21 mouse cellular contexts compared by ENCODE assay signal in genomic region chr8:93040776-93041567, GRCm38 (mm10). TPM values are rescaled to one million over a fixed set of nuclear protein-coding genes. Genes with fewer than 3 reads are reported as not detected.
DNase-seq lines count a peak whose midpoint lies in the region; ATAC-seq lines count a peak whose summit lies in the region.
"Had no signal": no experiment of that assay in that cellular context is flagged by ENCODE, and none has a peak within 500 bp of the region (broad histone marks: within the 10 kb centered on the region; RNA-seq: fewer than 3 reads in every experiment).

No protein-coding gene starts in this region.

- no peaks in the 10 kb centered on the region for H3K4me1 ChIP-seq in embryonic facial prominence, embryonic 15.5 days
- no peaks in the 10 kb centered on the region for H3K4me1 ChIP-seq in liver, embryonic 11.5 days (replicated peaks; ENCODE audit: control insufficient read depth, insufficient read depth, low read length)
- H3K4me1 ChIP-seq: intestine, embryonic 15.5 days; neural tube, embryonic 15.5 days had no signal

- no peak overlapping the region for H3K4me2 ChIP-seq in embryonic facial prominence, embryonic 15.5 days (replicated peaks)
- no peak overlapping the region for H3K4me2 ChIP-seq in liver, embryonic 11.5 days
- H3K4me2 ChIP-seq: hindbrain, embryonic 12.5 days; intestine, embryonic 15.5 days; midbrain, embryonic 12.5 days; neural tube, embryonic 15.5 days had no signal

- WGBS in embryonic facial prominence, embryonic 15.5 days, result 77% methylated on average over 4 of the region's 4 CpGs
- 80% methylated on average over 4 of the region's 4 CpGs for WGBS in liver, embryonic 11.5 days

- H3K36me3 ChIP-seq in embryonic facial prominence, embryonic 15.5 days, result no peaks in the 10 kb centered on the region
- H3K36me3 ChIP-seq in liver, embryonic 11.5 days (ENCODE audit: control insufficient read depth, insufficient read depth, low read length), result no peaks in the 10 kb centered on the region
- H3K36me3 ChIP-seq: hindbrain, embryonic 12.5 days; intestine, embryonic 15.5 days; midbrain, embryonic 12.5 days; neural tube, embryonic 15.5 days had no signal

- no peaks in the 10 kb centered on the region for H3K27me3 ChIP-seq in embryonic facial prominence, embryonic 15.5 days
- H3K27me3 ChIP-seq in liver, embryonic 11.5 days (replicated peaks; ENCODE audit: control insufficient read depth, insufficient read depth, low read length), result no peaks in the 10 kb centered on the region
- H3K27me3 ChIP-seq: hindbrain, embryonic 12.5 days; intestine, embryonic 15.5 days; midbrain, embryonic 12.5 days; neural tube, embryonic 15.5 days had no signal

- no peak overlapping the region for H3K9ac ChIP-seq in embryonic facial prominence, embryonic 15.5 days
- H3K9ac ChIP-seq in liver, embryonic 11.5 days (ENCODE audit: low read depth, low read length), result no peak overlapping the region
- H3K9ac ChIP-seq: hindbrain, embryonic 12.5 days; intestine, embryonic 15.5 days; liver, embryonic 14.5 days; midbrain, embryonic 12.5 days; neural tube, embryonic 15.5 days had no signal

- ATAC-seq in embryonic facial prominence, embryonic 15.5 days (ENCODE audit: insufficient number of reproducible peaks, low FRiP score, low TSS enrichment, low read depth), result peak; percentile 60; the same call in 1 of the 2 replicates
- no peak for ATAC-seq in liver, embryonic 11.5 days (replicated peaks; ENCODE audit: low FRiP score)
- ATAC-seq: forebrain, embryonic 14.5 days; intestine, embryonic 15.5 days had no signal

- DNase-seq in kidney, adult 11 months, result peak; percentile 11
- no peak for DNase-seq in kidney, adult 8-10 months
- DNase-seq in Muller cell, postnatal 12 days (ENCODE audit: inconsistent ontology term), result peak; percentile 75
- DNase-seq in heart, postnatal 14 days, result peak; percentile 3 to 12
- DNase-seq in frontal cortex, postnatal 36 days (ENCODE audit: low spot score in 2 of 2), result no peak
- DNase-seq in liver, embryonic 11.5 days (ENCODE audit: low spot score), result no peak
- DNase-seq: lung, postnatal 14 days; spleen, adult 18-20 months had no signal

- H3K9me3 ChIP-seq in embryonic facial prominence, embryonic 15.5 days (replicated peaks), result no peaks in the 10 kb centered on the region
- no peaks in the 10 kb centered on the region for H3K9me3 ChIP-seq in liver, embryonic 11.5 days (ENCODE audit: control insufficient read depth, low read length)
- H3K9me3 ChIP-seq: hindbrain, embryonic 12.5 days; intestine, embryonic 15.5 days; midbrain, embryonic 12.5 days; neural tube, embryonic 15.5 days had no signal

- H3K27ac ChIP-seq in embryonic facial prominence, embryonic 15.5 days (replicated peaks), result 0 out of 2 replicates have a peak overlapping the region, but pooled peaks have one; percentile 3
- no peak overlapping the region for H3K27ac ChIP-seq in liver, embryonic 11.5 days (ENCODE audit: low read depth, low read length)
- H3K27ac ChIP-seq: hindbrain, embryonic 12.5 days; intestine, embryonic 15.5 days; liver, embryonic 14.5 days; midbrain, embryonic 12.5 days; neural tube, embryonic 15.5 days had no signal

- intact Hi-C loops in heart, postnatal 14 days (cut with DNase I), result loop anchor here (2.0 kb wide), 1 partner anchor 24 kb away; no protein-coding TSS in a partner anchor

- H3K4me3 ChIP-seq in embryonic facial prominence, embryonic 15.5 days (replicated peaks), result no peak overlapping the region
- H3K4me3 ChIP-seq in liver, embryonic 11.5 days (ENCODE audit: low read depth, low read length), result no peak overlapping the region
- H3K4me3 ChIP-seq: hindbrain, embryonic 12.5 days; intestine, embryonic 15.5 days; midbrain, embryonic 12.5 days; neural tube, embryonic 15.5 days had no signal

RNA-seq across cellular contexts. Expression of gene Ces1a, which starts 7.0 kb away (rescaled TPM):
- polyA plus RNA-seq in embryonic facial prominence, embryonic 15.5 days (2015; fragmentation: Nextera tagmentation; extraction: Ambion mirVana), result 0.16 and 0.39 TPM in 2 replicates
- total RNA-seq in heart, postnatal 14 days (2021), result not detected
- not detected in 2 replicates for polyA plus RNA-seq in liver, embryonic 11.5 days (2014; fragmentation: Nextera tagmentation; extraction: Ambion mirVana)
- total RNA-seq: layer of hippocampus, postnatal 25 days had no signal
- polyA plus RNA-seq: forebrain, embryonic 14.5 days; gonadal fat pad, adult 2 months; hindbrain, embryonic 12.5 days; intestine, embryonic 15.5 days; large intestine, adult 2 months; liver, embryonic 14.5 days; midbrain, embryonic 12.5 days; stomach, embryonic 16.5 days had no signal

RNA-seq across cellular contexts. Expression of gene Ces1b, which starts 38.8 kb away (rescaled TPM):
- polyA plus RNA-seq in embryonic facial prominence, embryonic 15.5 days (2015; fragmentation: Nextera tagmentation; extraction: Ambion mirVana), result 0.16 and 0.29 TPM in 2 replicates
- total RNA-seq in heart, postnatal 14 days (2021), result not detected
- not detected in 2 replicates for polyA plus RNA-seq in liver, embryonic 11.5 days (2014; fragmentation: Nextera tagmentation; extraction: Ambion mirVana)
- total RNA-seq: layer of hippocampus, postnatal 25 days; left cerebral cortex, postnatal 25 days had no signal
- polyA plus RNA-seq: cortical plate, adult 2 months; forebrain, embryonic 14.5 days; hindbrain, embryonic 12.5 days; liver, embryonic 14.5 days; midbrain, embryonic 12.5 days; neural tube, embryonic 15.5 days had no signal

Comparison
In these comparisons a context has a peak if more than half of its experiments do, and no peak if none do; other contexts are left out.
1. DNase-seq: peak in kidney, adult 11 months (single experiment), Muller cell, postnatal 12 days (single experiment) and heart, postnatal 14 days (2 of 2); none in kidney, adult 8-10 months (0 of 2), frontal cortex, postnatal 36 days (0 of 2) and liver, embryonic 11.5 days (single experiment).